Mouse (Mus musculus) olfactory bulb, adult 2 months (tissue): ENCODE results near the gene Tgm3.

Source experiments
- CTCF ChIP-seq: fragments of 200-500 bp; IDR thresholded peaks from 2 replicates; pipeline ENCODE4 v1.5.1; 2012; ENCODE audit warnings: low read depth, mild to moderate bottlenecking, low read length, moderate library complexity; ENCODE audit not compliant: insufficient read depth
- POLR2A ChIP-seq: fragments of 200-500 bp; IDR thresholded peaks from 2 replicates; pipeline ENCODE4 v1.6.1; 2012; ENCODE audit warnings: mild to moderate bottlenecking, low read depth, low read length, moderate library complexity; ENCODE audit not compliant: insufficient read depth

DNA sequence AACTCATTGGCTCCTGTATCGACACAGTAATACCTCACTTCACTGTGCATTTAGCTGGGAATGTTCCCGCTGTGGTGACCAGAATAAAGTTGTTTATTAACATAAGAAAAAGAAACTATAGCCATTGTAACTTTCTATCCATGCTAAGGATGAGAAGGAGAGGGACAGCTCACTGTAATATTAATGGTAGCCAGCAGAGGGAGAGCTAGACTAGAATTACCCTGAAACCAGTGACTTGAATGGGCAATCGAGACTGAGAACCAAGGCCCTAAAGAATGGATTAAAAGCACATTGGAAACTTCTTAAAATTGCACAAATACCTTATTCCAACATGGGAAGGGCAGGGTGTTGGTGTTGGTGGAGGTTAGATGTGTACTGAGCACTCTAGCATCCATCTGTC lies 56.1 kb downstream of the Tgm3 start:
- TF ChIP-seq CTCF (no peak), POLR2A (no peak)
